Mouse (Mus musculus): ENCODE measurements around the gene Accs. TPM values are rescaled to one million over a fixed set of nuclear protein-coding genes. Genes with fewer than 3 reads are reported as not detected.
A peak's percentile ranks its signal among the peaks of the same experiment; 100 is the strongest.

Gene Accs
- total and polyA plus RNA-seq, 2 experiments from 2014 or later = 4.9 to 10.8 TPM

DNA sequence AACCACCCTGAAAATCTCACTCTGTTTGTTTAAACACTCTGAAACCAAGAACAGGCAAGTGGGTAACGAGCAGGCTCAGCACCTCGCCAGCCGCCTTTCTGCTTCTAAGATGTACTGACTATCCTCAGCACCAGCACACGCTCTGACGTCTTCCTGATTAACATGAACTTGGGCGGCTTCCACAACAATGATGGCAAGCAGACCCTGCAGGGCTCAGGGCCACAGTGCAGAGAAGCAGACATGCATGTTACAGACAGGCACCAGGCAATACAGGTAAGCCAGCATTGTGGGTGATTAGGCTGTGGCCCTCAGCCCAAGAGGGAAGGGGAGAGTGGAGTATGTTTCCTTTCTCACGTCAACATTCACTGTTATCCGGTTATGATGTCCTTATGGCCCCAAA lies 42.3 kb downstream of the Accs start:
- H3K4me3 ChIP-seq (ENCODE audit: low read depth, low read length) = no peak overlapping the region

DNA sequence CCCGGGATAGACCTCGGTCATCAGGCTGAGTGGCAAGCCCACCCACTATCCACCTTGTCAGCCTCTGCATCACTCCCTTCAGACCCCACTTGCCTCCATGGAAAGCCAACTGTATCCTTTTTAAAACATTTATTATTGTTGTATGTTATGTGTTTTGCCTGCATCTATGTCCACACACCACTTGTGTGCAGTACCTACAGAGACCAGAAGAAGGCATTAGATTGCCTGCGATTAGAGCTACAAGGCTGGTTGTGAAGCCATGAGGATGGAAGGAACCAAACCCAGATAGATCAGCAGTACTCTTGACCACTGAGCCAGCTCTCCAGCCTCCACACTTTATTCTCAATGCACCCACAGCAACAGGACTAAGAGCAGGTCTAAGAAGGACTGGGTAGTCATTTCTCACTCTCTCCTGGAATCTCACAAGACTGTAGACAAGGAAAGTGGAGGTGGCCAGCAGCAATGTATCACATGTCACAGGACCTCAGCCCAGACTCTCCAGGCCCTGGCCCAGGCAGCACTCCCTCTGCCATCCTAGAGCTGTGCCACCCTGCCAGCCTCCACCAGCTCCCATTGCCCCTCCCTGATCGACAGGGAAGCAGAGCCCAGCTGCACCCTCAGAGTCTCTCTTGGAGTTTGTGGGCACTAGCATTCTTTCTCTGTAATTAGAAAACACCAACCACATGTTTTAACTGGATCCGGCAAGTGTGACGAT lies 43.1 kb downstream of the Accs start:
- ATAC-seq (ENCODE audit: low FRiP score) = no peak

More for the DNA sequence above, 42.3 kb downstream of the Accs start:
- Histone ChIP-seq H3K9ac (replicated peaks; ENCODE audit: low read length, poor library complexity, severe bottlenecking) (no peak overlapping the region), H3K4me2 (ENCODE audit: low read depth, low read length, poor library complexity, severe bottlenecking) (no peak overlapping the region), H3K27ac (ENCODE audit: low read depth, low read length) (no peak overlapping the region), H3K9me3 (ENCODE audit: low read length) (no peaks in the 10 kb centered on the region), H3K36me3 (ENCODE audit: insufficient read depth, low read length) (peaks cover 72% of the 10 kb centered on the region), H3K27me3 (ENCODE audit: insufficient read depth, low read length) (no peaks in the 10 kb centered on the region), H3K4me1 (ENCODE audit: insufficient read depth, low read length) (no peaks in the 10 kb centered on the region)
- TF ChIP-seq CTCF (IDR thresholded peaks at IDR 0.05) = no peak
- 76% methylated on average over 8 of the region's 8 CpGs for WGBS
- ATAC-seq (ENCODE audit: low FRiP score) = no peak
- DNase-seq (ENCODE audit: low spot score) = no peak

DNA sequence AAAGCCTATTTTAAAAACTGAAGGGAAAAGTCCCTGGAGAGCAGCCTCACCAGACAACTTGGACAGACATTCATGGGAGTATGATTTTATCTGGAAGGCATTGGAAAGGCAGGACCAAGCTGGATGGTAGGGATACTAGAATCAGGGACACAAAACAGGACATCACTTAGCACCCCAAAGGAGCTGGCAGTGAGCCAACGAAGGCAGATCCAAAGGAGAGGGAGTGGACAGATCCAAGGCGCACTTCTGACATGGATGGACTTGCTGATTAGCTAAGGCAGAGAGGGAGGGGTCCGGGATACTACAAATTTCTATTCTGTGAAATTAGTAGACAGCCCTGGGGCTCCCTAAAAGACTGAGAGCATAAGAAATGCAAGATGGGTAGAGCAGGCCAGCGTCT lies 44.2 kb downstream of the Accs start:
- Histone ChIP-seq H3K9me3 (ENCODE audit: low read length) (no peaks in the 10 kb centered on the region), H3K27ac (ENCODE audit: low read depth, low read length) (no peak overlapping the region), H3K27me3 (ENCODE audit: insufficient read depth, low read length) (no peaks in the 10 kb centered on the region), H3K4me1 (ENCODE audit: insufficient read depth, low read length) (no peaks in the 10 kb centered on the region), H3K4me2 (ENCODE audit: low read depth, low read length, poor library complexity, severe bottlenecking) (no peak overlapping the region), H3K4me3 (ENCODE audit: low read depth, low read length) (no peak overlapping the region), H3K36me3 (ENCODE audit: insufficient read depth, low read length) (peaks cover 77% of the 10 kb centered on the region), H3K9ac (replicated peaks; ENCODE audit: low read length, poor library complexity, severe bottlenecking) (no peak overlapping the region)
- DNase-seq (ENCODE audit: low spot score) = no peak
- no peak for ATAC-seq (ENCODE audit: low FRiP score)
- WGBS = 89% methylated on average over 4 of the region's 4 CpGs
- no peak for TF ChIP-seq CTCF (IDR thresholded peaks at IDR 0.05)

More for the DNA sequence above, 43.1 kb downstream of the Accs start:
- Histone ChIP-seq H3K9ac (replicated peaks; ENCODE audit: low read length, poor library complexity, severe bottlenecking) (no peak overlapping the region), H3K27me3 (ENCODE audit: insufficient read depth, low read length) (no peaks in the 10 kb centered on the region), H3K4me2 (ENCODE audit: low read depth, low read length, poor library complexity, severe bottlenecking) (no peak overlapping the region), H3K4me1 (ENCODE audit: insufficient read depth, low read length) (no peaks in the 10 kb centered on the region), H3K36me3 (ENCODE audit: insufficient read depth, low read length) (peaks cover 80% of the 10 kb centered on the region), H3K9me3 (ENCODE audit: low read length) (no peaks in the 10 kb centered on the region), H3K4me3 (ENCODE audit: low read depth, low read length) (no peak overlapping the region), H3K27ac (ENCODE audit: low read depth, low read length) (no peak overlapping the region)
- no peak for DNase-seq (ENCODE audit: low spot score)
- TF ChIP-seq CTCF (IDR thresholded peaks at IDR 0.05) = peak; percentile 58
- WGBS = 94% methylated on average over 6 of the region's 6 CpGs

DNA sequence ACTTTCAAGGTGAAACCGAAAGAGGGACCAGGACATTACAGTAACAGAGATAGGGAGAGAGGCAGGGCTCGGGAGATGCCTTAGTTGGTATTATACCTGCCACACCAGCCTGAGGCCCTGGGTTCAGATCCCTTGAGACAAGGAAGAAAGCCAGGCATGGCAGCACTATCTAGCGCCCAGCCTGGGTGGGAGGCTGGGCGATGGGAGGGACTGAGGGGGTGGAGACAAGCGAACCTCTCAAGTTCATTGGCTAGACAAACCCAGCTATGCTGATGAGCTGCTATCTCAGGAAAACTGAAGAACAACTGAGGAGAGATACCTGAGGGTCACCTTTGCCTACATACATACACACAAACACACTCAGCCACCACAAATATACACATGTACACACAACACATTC lies 44.7 kb downstream of the Accs start:
- H3K27me3 ChIP-seq (ENCODE audit: insufficient read depth, low read length) = no peaks in the 10 kb centered on the region
- no peak overlapping the region for H3K9ac ChIP-seq (replicated peaks; ENCODE audit: low read length, poor library complexity, severe bottlenecking)
- 84% methylated on average over 5 of the region's 5 CpGs for WGBS
- DNase-seq (ENCODE audit: low spot score) = no peak
- no peak overlapping the region for H3K4me2 ChIP-seq (ENCODE audit: low read depth, low read length, poor library complexity, severe bottlenecking)
- ATAC-seq (ENCODE audit: low FRiP score) = no peak
- peaks cover 77% of the 10 kb centered on the region for H3K36me3 ChIP-seq (ENCODE audit: insufficient read depth, low read length)
- TF ChIP-seq CTCF (IDR thresholded peaks at IDR 0.05) = no peak
- H3K4me3 ChIP-seq (ENCODE audit: low read depth, low read length) = no peak overlapping the region
- H3K27ac ChIP-seq (ENCODE audit: low read depth, low read length) = no peak overlapping the region
- no peaks in the 10 kb centered on the region for H3K4me1 ChIP-seq (ENCODE audit: insufficient read depth, low read length)
- H3K9me3 ChIP-seq (ENCODE audit: low read length) = no peaks in the 10 kb centered on the region

DNA sequence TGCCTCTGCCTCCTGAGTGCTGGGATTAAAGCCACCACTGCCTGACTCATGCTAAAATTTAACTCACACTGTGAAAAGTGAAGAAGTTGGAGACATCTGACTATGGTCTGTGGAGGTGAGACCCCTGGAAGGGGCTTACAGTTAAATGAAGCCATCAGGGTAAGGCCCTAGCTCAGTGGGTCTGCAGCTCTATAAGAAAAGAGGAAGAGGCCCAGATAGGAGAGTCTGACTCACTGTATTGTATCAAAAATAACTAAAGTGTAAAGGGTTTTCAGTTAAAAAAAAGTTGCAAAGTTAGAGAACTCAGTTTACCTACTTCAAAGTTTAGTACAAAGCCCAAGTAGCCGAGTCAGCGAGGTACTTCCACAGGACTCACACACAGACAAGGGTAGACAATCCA lies 46.8 kb downstream of the Accs start:
- no peak for TF ChIP-seq CTCF (IDR thresholded peaks at IDR 0.05)
- Histone ChIP-seq H3K4me1 (ENCODE audit: insufficient read depth, low read length) (no peaks in the 10 kb centered on the region), H3K4me3 (ENCODE audit: low read depth, low read length) (no peak overlapping the region), H3K4me2 (ENCODE audit: low read depth, low read length, poor library complexity, severe bottlenecking) (no peak overlapping the region), H3K36me3 (ENCODE audit: insufficient read depth, low read length) (peaks cover 72% of the 10 kb centered on the region), H3K27me3 (ENCODE audit: insufficient read depth, low read length) (no peaks in the 10 kb centered on the region), H3K9me3 (ENCODE audit: low read length) (no peaks in the 10 kb centered on the region), H3K27ac (ENCODE audit: low read depth, low read length) (no peak overlapping the region), H3K9ac (replicated peaks; ENCODE audit: low read length, poor library complexity, severe bottlenecking) (no peak overlapping the region)
- DNase-seq (ENCODE audit: low spot score) = no peak
- WGBS = 95% methylated on average over 2 of the region's 2 CpGs
- ATAC-seq (ENCODE audit: low FRiP score) = no peak

DNA sequence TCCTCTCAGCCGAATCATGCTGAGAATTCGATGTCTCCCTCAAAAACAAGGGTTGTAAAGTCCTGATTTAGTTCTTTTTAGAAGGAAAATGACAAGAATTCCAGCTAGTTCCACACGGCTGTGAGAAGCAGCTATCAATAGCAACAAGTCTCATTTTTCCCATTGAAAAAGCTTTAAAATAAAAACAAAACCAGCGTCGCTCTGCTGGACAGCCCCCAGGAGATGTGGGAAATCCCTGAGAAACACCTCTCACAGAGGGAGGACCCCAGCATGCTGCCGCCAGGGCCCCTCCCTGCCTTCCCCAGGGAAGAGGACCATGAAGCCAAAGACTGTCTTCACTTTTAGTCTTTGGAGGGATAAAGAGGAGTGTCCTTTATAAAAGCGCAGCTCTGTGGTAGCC lies 48.6 kb downstream of the Accs start:
- no peak for TF ChIP-seq CTCF (IDR thresholded peaks at IDR 0.05)
- WGBS = 65% methylated on average over 7 of the region's 7 CpGs
- H3K9ac ChIP-seq (replicated peaks; ENCODE audit: low read length, poor library complexity, severe bottlenecking) = no peak overlapping the region
- no peaks in the 10 kb centered on the region for H3K9me3 ChIP-seq (ENCODE audit: low read length)
- H3K4me1 ChIP-seq (ENCODE audit: insufficient read depth, low read length) = no peaks in the 10 kb centered on the region
- no peak overlapping the region for H3K4me2 ChIP-seq (ENCODE audit: low read depth, low read length, poor library complexity, severe bottlenecking)
- no peak overlapping the region for H3K27ac ChIP-seq (ENCODE audit: low read depth, low read length)
- DNase-seq (ENCODE audit: low spot score) (no peak), ATAC-seq (ENCODE audit: low FRiP score) (no peak)
- no peaks in the 10 kb centered on the region for H3K27me3 ChIP-seq (ENCODE audit: insufficient read depth, low read length)
- no peak overlapping the region for H3K4me3 ChIP-seq (ENCODE audit: low read depth, low read length)
- peaks cover 62% of the 10 kb centered on the region for H3K36me3 ChIP-seq (ENCODE audit: insufficient read depth, low read length)
